Mouse (Mus musculus) midbrain, postnatal 0 days (tissue): ENCODE data around the gene Opn4. TPM values are rescaled to one million over a fixed set of nuclear protein-coding genes. Genes with fewer than 3 reads are reported as not detected.
A peak's percentile ranks its signal among the peaks of the same experiment; 100 is the strongest.

ENCODE experiments used
- ATAC-seq: fragments of 200-750 bp; cut with Nextera tagmentation; 2 replicates; pipeline ENCODE4 v1.8.0; 2017; ENCODE audit warnings: moderate number of reproducible peaks, mild to moderate bottlenecking, moderate TSS enrichment, moderate library complexity; ENCODE audit not compliant: low FRiP score
- DNase-seq: peaks from one replicate; pipeline ENCODE4 v3.0.0-alpha.2; 2015; ENCODE audit warnings: low spot score
- H3K27ac ChIP-seq: fragments of 300-500 bp; sonication (generic); 2 replicates; pipeline ENCODE4 v1.5.1; 2014; ENCODE audit warnings: low read depth, mild to moderate bottlenecking, low read length, mixed read lengths
- H3K27me3 ChIP-seq: fragments of 300-500 bp; sonication (generic); 2 replicates; pipeline ENCODE4 v1.6.1; 2014; ENCODE audit warnings: low read length, control low read depth, mixed read lengths; ENCODE audit not compliant: insufficient read depth
- H3K36me3 ChIP-seq: fragments of 300-500 bp; sonication (generic); 2 replicates; pipeline ENCODE4 v1.6.1; 2014; ENCODE audit warnings: low read length, control low read depth, mixed read lengths; ENCODE audit not compliant: insufficient read depth
- H3K4me1 ChIP-seq: fragments of 300-500 bp; sonication (generic); 2 replicates; pipeline ENCODE4 v1.6.1; 2014; ENCODE audit warnings: mild to moderate bottlenecking, control low read depth, antibody characterized with exemption, low read length, mixed read lengths; ENCODE audit not compliant: insufficient read depth
- H3K4me2 ChIP-seq: fragments of 300-500 bp; sonication (generic); 2 replicates; pipeline ENCODE4 v1.6.1; 2014; ENCODE audit warnings: low read depth, mild to moderate bottlenecking, low read length, mixed read lengths; ENCODE audit not compliant: poor library complexity, severe bottlenecking
- H3K4me3 ChIP-seq: fragments of 300-500 bp; sonication (generic); 2 replicates; pipeline ENCODE4 v1.5.1; 2014; ENCODE audit warnings: low read depth, mild to moderate bottlenecking, low read length, moderate library complexity
- H3K9ac ChIP-seq: fragments of 300-500 bp; sonication (generic); replicated peaks from 2 replicates; pipeline ENCODE4 v1.6.1; 2014; ENCODE audit warnings: mild to moderate bottlenecking, low read length, moderate library complexity, mixed read lengths; ENCODE audit not compliant: poor library complexity, severe bottlenecking
- H3K9me3 ChIP-seq: fragments of 300-500 bp; sonication (generic); 2 replicates; pipeline ENCODE4 v1.6.1; 2016; ENCODE audit warnings: low read length, control low read depth
- CTCF ChIP-seq: IDR thresholded peaks from 2 replicates; pipeline ENCODE4 v1.5.1; 2016; ENCODE audit warnings: antibody characterized with exemption, mild to moderate bottlenecking
- WGBS: fragments of 180-500 bp; shearing (Covaris S2); extraction: QIAGEN DNeasy Blood & Tissue Kit; methylation state at CpG from one replicate; pipeline ENCODE4 v1.1.7; 2014; 5-methylcytosine and 5-hydroxymethylcytosine counted together
- polyA plus RNA-seq: library from polyadenylated mRNA; unstranded; fragments of >200 nt; fragmentation: Nextera tagmentation; extraction: Ambion mirVana; gene quantifications from 2 replicates; pipeline ENCODE4 v1.2.1, GENCODE M21; 2015
- total RNA-seq: library from RNA; depleted of rRNA; stranded (reverse); fragments of >200 nt; gene quantifications from 2 replicates; pipeline ENCODE4 v1.2.3, GENCODE M21; 2014

Opn4 gene
- total and polyA plus RNA-seq, 2 experiments from 2014 or later = 0.14 TPM; not detected in 1

- WGBS = 85% methylated on average over 4 of the region's 4 CpGs
- no peaks in the 10 kb centered on the region for H3K9me3 ChIP-seq
- H3K27me3 ChIP-seq = no peaks in the 10 kb centered on the region
- H3K4me3 ChIP-seq = no peak overlapping the region
- no peaks in the 10 kb centered on the region for H3K4me1 ChIP-seq
- no peaks in the 10 kb centered on the region for H3K36me3 ChIP-seq
- no peak overlapping the region for H3K27ac ChIP-seq
- ATAC-seq (no peak), DNase-seq (no peak)
- H3K9ac ChIP-seq = no peak overlapping the region
- TF ChIP-seq CTCF = no peak
- no peak overlapping the region for H3K4me2 ChIP-seq
Observed at GRCm38 (mm10) chr14:34576858-34577257, 23.1 kb downstream of the Opn4 start.

GRCm38 (mm10) chr14:34574068-34574467 lies 25.9 kb downstream of the Opn4 start:
- no peak for ATAC-seq

GRCm38 (mm10) chr14:34573348-34573913 lies 26.5 kb downstream of the Opn4 start:
- Histone ChIP-seq H3K9me3 (no peaks in the 10 kb centered on the region), H3K4me2 (no peak overlapping the region), H3K4me3 (no peak overlapping the region), H3K4me1 (no peaks in the 10 kb centered on the region; the same call in 1 of the 2 replicates), H3K27ac (no peak overlapping the region), H3K9ac (no peak overlapping the region), H3K27me3 (no peaks in the 10 kb centered on the region), H3K36me3 (no peaks in the 10 kb centered on the region)
- TF ChIP-seq CTCF = no peak
- WGBS = 71% methylated on average over 9 of the region's 9 CpGs
- no peak for ATAC-seq
- no peak for DNase-seq

More at GRCm38 (mm10) chr14:34574068-34574467, 25.9 kb downstream of the Opn4 start:
- no peak for TF ChIP-seq CTCF
- DNase-seq = no peak
- Histone ChIP-seq H3K36me3 (no peaks in the 10 kb centered on the region), H3K27ac (no peak overlapping the region), H3K4me1 (no peaks in the 10 kb centered on the region; the same call in 1 of the 2 replicates), H3K27me3 (no peaks in the 10 kb centered on the region), H3K4me2 (no peak overlapping the region), H3K9ac (no peak overlapping the region), H3K9me3 (no peaks in the 10 kb centered on the region), H3K4me3 (no peak overlapping the region)
- 71% methylated on average over 2 of the region's 2 CpGs for WGBS

GRCm38 (mm10) chr14:34571610-34572387 lies 28.1 kb downstream of the Opn4 start:
- Histone ChIP-seq H3K27ac (no peak overlapping the region), H3K27me3 (no peaks in the 10 kb centered on the region), H3K36me3 (no peaks in the 10 kb centered on the region), H3K4me3 (no peak overlapping the region), H3K4me1 (no peaks in the 10 kb centered on the region; the same call in 1 of the 2 replicates), H3K9me3 (no peaks in the 10 kb centered on the region), H3K9ac (no peak overlapping the region), H3K4me2 (no peak overlapping the region)
- ATAC-seq (no peak), DNase-seq (no peak)
- TF ChIP-seq CTCF = no peak
- WGBS = 84% methylated on average over 17 of the region's 17 CpGs

GRCm38 (mm10) chr14:34570903-34571302 lies 29.0 kb downstream of the Opn4 start:
- no peak overlapping the region for H3K4me2 ChIP-seq
- H3K9ac ChIP-seq = no peak overlapping the region
- no peaks in the 10 kb centered on the region; the same call in 1 of the 2 replicates for H3K4me1 ChIP-seq
- H3K27ac ChIP-seq = no peak overlapping the region
- no peak overlapping the region for H3K4me3 ChIP-seq
- ATAC-seq (no peak), DNase-seq (no peak)
- no peaks in the 10 kb centered on the region for H3K9me3 ChIP-seq
- TF ChIP-seq CTCF = no peak
- WGBS = 83% methylated on average over 4 of the region's 4 CpGs
- H3K27me3 ChIP-seq = no peaks in the 10 kb centered on the region
- H3K36me3 ChIP-seq = no peaks in the 10 kb centered on the region

GRCm38 (mm10) chr14:34570294-34570693 lies 29.6 kb downstream of the Opn4 start:
- Histone ChIP-seq H3K4me2 (peak overlapping the region; percentile 61), H3K9ac (0 out of 2 replicates have a peak overlapping the region, but pooled peaks have one; percentile 48), H3K27ac (no peak overlapping the region), H3K27me3 (no peaks in the 10 kb centered on the region), H3K36me3 (no peaks in the 10 kb centered on the region), H3K9me3 (no peaks in the 10 kb centered on the region), H3K4me3 (peak overlapping the region; percentile 38), H3K4me1 (no peaks in the 10 kb centered on the region; the same call in 1 of the 2 replicates)
- DNase-seq (peak; percentile 86), ATAC-seq (peak; percentile 65)
- TF ChIP-seq CTCF = peak; percentile 91
- 2% methylated on average over 6 of the region's 6 CpGs for WGBS
